ENCODE assay signal across 8 mouse cellular contexts in the genomic region with DNA sequence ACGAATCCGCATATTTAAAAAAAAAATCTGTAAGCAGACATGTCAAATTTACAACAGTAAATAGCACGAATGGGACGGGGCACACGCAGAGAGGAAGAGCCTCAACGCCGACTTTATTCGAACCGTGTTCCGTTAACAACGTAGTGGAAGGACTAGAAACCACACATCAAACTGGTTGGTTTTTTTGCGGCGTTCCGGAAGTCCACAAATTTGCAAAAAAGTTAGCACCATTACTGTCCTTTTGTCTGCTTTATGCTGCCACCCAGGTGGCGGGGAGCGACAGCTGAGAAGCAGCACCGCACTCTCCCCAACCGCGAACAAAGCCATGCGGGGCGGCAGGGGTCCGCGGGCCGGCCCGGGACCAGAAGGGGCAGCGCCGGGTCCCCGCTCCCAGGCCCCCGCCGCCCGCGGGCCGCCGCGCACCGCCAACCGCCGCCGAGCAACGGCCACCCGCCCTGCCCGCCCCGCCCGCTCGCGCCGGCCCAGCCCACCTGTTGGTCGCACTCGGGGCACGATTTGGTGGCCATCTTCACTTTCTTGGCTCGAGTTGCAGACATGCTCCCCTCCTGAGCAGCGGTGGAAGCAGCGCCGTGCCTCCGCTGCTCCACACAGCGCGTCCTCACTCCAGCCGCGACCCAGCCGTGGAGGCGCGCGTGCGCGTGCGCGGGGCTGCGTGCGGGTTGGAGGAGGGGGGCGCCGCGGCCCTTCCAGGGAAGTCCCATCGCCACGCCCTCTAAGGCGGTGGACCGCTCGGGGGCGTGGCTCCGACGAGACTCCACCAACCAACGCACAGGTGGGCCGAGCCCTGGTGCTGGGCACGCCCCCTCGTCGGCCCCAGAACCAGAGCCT. TPM values are rescaled to one million over a fixed set of nuclear protein-coding genes. Genes with fewer than 3 reads are reported as not detected.
DNase-seq lines count a peak whose midpoint lies in the region; ATAC-seq lines count a peak whose summit lies in the region.

A gene (minus strand): TSS at position 666 of the 849 bp plus-strand sequence.

- peak within 1 kb of the TSS; percentile 66 for H3K4me2 ChIP-seq in intestine, embryonic 14.5 days (ENCODE audit: low read length)

- no peaks in the 10 kb centered on the region for H3K27me3 ChIP-seq in intestine, embryonic 14.5 days (replicated peaks; ENCODE audit: control insufficient read depth, insufficient read depth, low read length)

- H3K4me1 ChIP-seq in intestine, embryonic 14.5 days (replicated peaks; ENCODE audit: control insufficient read depth, insufficient read depth, low read length), result peaks cover 22% of the 10 kb centered on the region

- H3K36me3 ChIP-seq in intestine, embryonic 14.5 days (ENCODE audit: control insufficient read depth, insufficient read depth, low read length), result no peaks in the 10 kb centered on the region

- WGBS in intestine, embryonic 14.5 days, result under 1% methylated on average over 85 of the region's 85 CpGs

- no peaks in the 10 kb centered on the region for H3K9me3 ChIP-seq in intestine, embryonic 14.5 days (ENCODE audit: control insufficient read depth, low read length)

- H3K4me3 ChIP-seq in intestine, embryonic 14.5 days (ENCODE audit: low read depth, low read length), result peak within 1 kb of the TSS; percentile 89

- intact Hi-C loops in gastrocnemius, postnatal 14 days (cut with DNase I; ENCODE audit: low total_unique reads), result no loop called here
- intact Hi-C loops in left cerebral cortex, postnatal 14 days (cut with DNase I), result no loop called here

- peak; percentile 99 for ATAC-seq in intestine, embryonic 14.5 days (replicated peaks; ENCODE audit: low FRiP score, low TSS enrichment, low read depth)

- peak; percentile 97 for DNase-seq in adipocyte (ENCODE audit: low spot score)
- DNase-seq in embryo, embryonic 10 days (ENCODE audit: low spot score), result peak; percentile 98
- peak; percentile 98 for DNase-seq in gastrocnemius, postnatal 14 days
- DNase-seq in intestine, embryonic 14.5 days (ENCODE audit: low spot score), result peak; percentile 95
- DNase-seq in left cerebral cortex, postnatal 14 days (ENCODE audit: low spot score in 2 of 2), result peak; percentile 98
- DNase-seq in mesoderm, embryonic 11.5 days (ENCODE audit: low read depth, low spot score), result peak; percentile 98
- DNase-seq in right cerebral cortex, postnatal 36 days (ENCODE audit: low spot score in 2 of 2), result peak; percentile 95 to 97
- DNase-seq in yolk sac, embryonic 10.5 days (ENCODE audit: low spot score), result peak; percentile 95

- peak within 1 kb of the TSS; percentile 90 for H3K27ac ChIP-seq in intestine, embryonic 14.5 days (ENCODE audit: low read depth)

- peak within 1 kb of the TSS; percentile 94 for H3K9ac ChIP-seq in intestine, embryonic 14.5 days (ENCODE audit: low read length)

RNA-seq across cellular contexts. Expression of the gene that starts here (rescaled TPM):
- total RNA-seq in gastrocnemius, postnatal 14 days (2021), result 10 to 100 TPM; 12.5 to 12.8 TPM
- polyA plus RNA-seq in intestine, embryonic 14.5 days (2014; fragmentation: Nextera tagmentation; extraction: Ambion mirVana), result 36.7 and 39.3 TPM in 2 replicates
- total RNA-seq in left cerebral cortex, postnatal 14 days (2021), result 10 to 100 TPM; 14.9 to 17.6 TPM

Comparison
In these comparisons a context has a peak if more than half of its experiments do, and no peak if none do; other contexts are left out.
1. Peak in every context shown above with its lines: DNase-seq, ATAC-seq, H3K4me3 ChIP-seq and H3K27ac ChIP-seq.